Mouse (Mus musculus): Measurements from ENCODE around the gene Olfr114. TPM values are rescaled to one million over a fixed set of nuclear protein-coding genes. Genes with fewer than 3 reads are reported as not detected.

Olfr114 gene
- polyA plus RNA-seq (2012; ENCODE audit: low replicate concordance), result not detected in 2 replicates

DNA sequence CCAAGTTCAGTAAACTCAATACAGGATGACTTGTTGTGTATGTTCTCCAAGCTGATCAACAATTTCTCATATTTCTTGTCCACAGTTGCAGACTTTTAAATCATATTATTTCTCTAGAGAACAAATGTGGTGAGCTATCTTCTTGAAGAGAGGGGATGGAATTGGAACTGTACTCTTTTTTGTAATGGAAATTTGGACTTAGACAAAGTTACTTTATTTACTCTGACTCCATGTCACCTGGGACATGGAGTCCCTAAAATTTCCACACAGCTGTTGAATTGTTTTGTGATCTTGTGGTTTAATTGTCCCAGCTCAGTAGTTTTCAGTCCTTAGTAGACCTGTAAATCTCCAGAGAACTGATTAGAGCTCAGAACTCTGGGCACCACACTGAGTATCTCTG, at the start of gene Olfr114:
TSS of gene Olfr114 (minus strand) at position 101 of the 400 bp plus-strand sequence.

DNA sequence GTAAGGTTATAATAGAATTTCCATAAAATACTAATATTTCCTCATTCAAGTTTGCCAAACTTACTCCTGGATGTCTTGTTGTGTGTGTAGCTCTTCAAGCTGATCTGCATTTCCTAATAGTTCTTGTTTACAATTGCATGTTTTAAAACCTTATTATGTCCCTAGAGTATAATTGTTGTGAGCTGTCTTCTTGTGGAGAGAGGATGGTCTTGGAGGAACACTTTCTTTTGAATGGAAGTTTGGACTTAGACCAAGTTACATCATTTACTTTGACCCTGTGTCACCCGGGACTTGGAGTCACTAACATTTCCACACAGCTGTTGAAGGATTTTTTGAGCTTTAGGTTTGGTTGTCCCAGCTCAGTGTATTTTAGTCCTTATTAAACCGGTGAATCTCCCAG, 34.5 kb upstream of the Olfr114 start, which contains the start of the genes Olfr115 and Olfr116:
TSS of gene Olfr115 (minus strand) at position 101 of the 400 bp plus-strand sequence.
TSS of gene Olfr116 (minus strand) at position 191 of the 400 bp plus-strand sequence.

DNA sequence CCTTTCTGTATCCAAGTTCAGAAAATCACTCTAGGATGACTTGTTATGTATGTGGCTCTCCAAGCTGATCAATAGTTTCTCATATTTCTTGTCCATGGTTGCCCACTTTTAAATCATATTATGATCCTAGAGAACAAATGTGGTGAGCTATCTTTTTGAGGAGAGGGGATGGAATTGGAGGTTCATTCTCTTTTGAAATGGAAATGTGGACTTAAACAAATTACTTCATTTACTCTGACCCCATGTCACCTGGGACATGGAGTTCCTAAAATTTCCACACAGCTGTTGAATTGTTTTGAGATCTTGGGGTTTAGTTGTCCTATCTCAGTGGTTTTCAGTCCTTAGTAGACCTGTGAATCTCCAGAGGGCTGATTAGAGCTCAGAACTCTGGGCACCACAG, 15.0 kb downstream of the Olfr114 start, which contains the start of gene Olfr113:
TSS of gene Olfr113 (minus strand) at position 101 of the 400 bp plus-strand sequence.

DNA sequence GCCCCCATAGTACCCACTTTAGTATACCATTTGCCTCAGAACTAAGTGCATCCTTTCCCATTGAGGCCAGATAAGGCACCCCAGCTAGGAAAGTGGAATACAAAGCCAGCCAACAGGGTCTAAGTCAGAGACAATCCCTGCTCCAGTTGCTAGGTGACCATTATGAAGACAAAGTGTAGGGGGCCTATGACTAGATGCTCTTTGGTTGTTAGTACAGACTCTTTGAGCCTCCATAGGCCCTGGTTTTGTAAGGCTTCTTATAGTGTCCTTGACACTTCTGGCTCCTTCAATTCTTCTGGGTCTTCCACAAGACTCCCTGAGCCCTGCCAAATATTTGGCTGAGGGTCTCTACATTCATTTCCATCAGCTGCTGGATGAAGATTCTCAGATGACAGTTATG, 23.2 kb downstream of the Olfr114 start, which contains the start of gene Olfr112:
TSS of gene Olfr112 (minus strand) at position 101 of the 400 bp plus-strand sequence.

Other genes starting within 250 kb of the Olfr114 start
- gene Olfr104-ps, start 233.2 kb downstream of the Olfr114 start, polyA plus RNA-seq (2012; ENCODE audit: low replicate concordance), result not detected in 2 replicates
- gene Olfr105-ps, start 213.7 kb downstream of the Olfr114 start, polyA plus RNA-seq (2012; ENCODE audit: low replicate concordance), result not detected in 2 replicates
- not detected in 2 replicates for gene Olfr106-ps, start 202.3 kb downstream of the Olfr114 start, polyA plus RNA-seq (2012; ENCODE audit: low replicate concordance)
- not detected in 2 replicates for gene Olfr107, start 193.5 kb downstream of the Olfr114 start, polyA plus RNA-seq (2012; ENCODE audit: low replicate concordance)
- gene Olfr108, start 147.3 kb downstream of the Olfr114 start, polyA plus RNA-seq (2012; ENCODE audit: low replicate concordance), result not detected in 2 replicates
- gene Olfr109, start 133.8 kb downstream of the Olfr114 start, polyA plus RNA-seq (2012; ENCODE audit: low replicate concordance), result not detected in 2 replicates
- 0.64 and 1.3 TPM in 2 replicates for gene H2-M2, start 109.2 kb downstream of the Olfr114 start, polyA plus RNA-seq (2012; ENCODE audit: low replicate concordance)
- not detected in 2 replicates for gene Olfr110, start 100.3 kb downstream of the Olfr114 start, polyA plus RNA-seq (2012; ENCODE audit: low replicate concordance)
- not detected in 2 replicates for gene Olfr111, start 84.7 kb downstream of the Olfr114 start, polyA plus RNA-seq (2012; ENCODE audit: low replicate concordance)
- not detected in 2 replicates for gene Olfr112, start 23.3 kb downstream of the Olfr114 start, polyA plus RNA-seq (2012; ENCODE audit: low replicate concordance)
- gene Olfr113, start 15.1 kb downstream of the Olfr114 start, polyA plus RNA-seq (2012; ENCODE audit: low replicate concordance), result not detected in 2 replicates
- gene Olfr115, start 34.4 kb upstream of the Olfr114 start, polyA plus RNA-seq (2012; ENCODE audit: low replicate concordance), result not detected in 2 replicates
- gene Olfr116, start 34.5 kb upstream of the Olfr114 start, polyA plus RNA-seq (2012; ENCODE audit: low replicate concordance), result not detected in 2 replicates
- not detected in 2 replicates for gene Olfr117, start 71.0 kb upstream of the Olfr114 start, polyA plus RNA-seq (2012; ENCODE audit: low replicate concordance)
- gene Olfr118, start 74.2 kb upstream of the Olfr114 start, polyA plus RNA-seq (2012; ENCODE audit: low replicate concordance), result not detected in 2 replicates
- not detected in 2 replicates for gene Olfr119, start 103.8 kb upstream of the Olfr114 start, polyA plus RNA-seq (2012; ENCODE audit: low replicate concordance)
- not detected in 2 replicates for gene Olfr120, start 129.1 kb upstream of the Olfr114 start, polyA plus RNA-seq (2012; ENCODE audit: low replicate concordance)
- not detected in 2 replicates for gene Olfr121, start 156.1 kb upstream of the Olfr114 start, polyA plus RNA-seq (2012; ENCODE audit: low replicate concordance)
- gene Olfr122, start 175.9 kb upstream of the Olfr114 start, polyA plus RNA-seq (2012; ENCODE audit: low replicate concordance), result not detected in 2 replicates
- not detected in 2 replicates for gene Olfr123, start 200.8 kb upstream of the Olfr114 start, polyA plus RNA-seq (2012; ENCODE audit: low replicate concordance)
- gene Olfr124, start 207.1 kb upstream of the Olfr114 start, polyA plus RNA-seq (2012; ENCODE audit: low replicate concordance), result not detected in 2 replicates
- gene Olfr125, start 240.2 kb upstream of the Olfr114 start, polyA plus RNA-seq (2012; ENCODE audit: low replicate concordance), result not detected in 2 replicates